Mouse (Mus musculus) layer of hippocampus, adult 18-20 months (tissue): ENCODE measurements at regions not wholly inside any gene's neighbourhood (a gene's known extent, or its start where the extent isn't known, plus 50 kb on each side); places are given as distances from the start of the nearest gene placed in this dataset.

Source experiments
- DNase-seq, 2 experiments: peaks; one replicate each; pipeline ENCODE4 v3.0.0; 2022; ENCODE audit warnings: low spot score in 2 of 2

GRCm38 (mm10) chr3:148446845-148447244 lies 543.5 kb downstream of the Adgrl2 start:
- no peak for DNase-seq

- no peak for DNase-seq
Measured at GRCm38 (mm10) chr3:148443012-148443411, 547.3 kb downstream of the Adgrl2 start.

- no peak for DNase-seq
Measured at GRCm38 (mm10) chr3:148434033-148434432, 556.3 kb downstream of the Adgrl2 start.

- DNase-seq: no peak
Measured at GRCm38 (mm10) chr3:148429012-148429865, 561.1 kb downstream of the Adgrl2 start.

- no peak for DNase-seq
Measured at GRCm38 (mm10) chr3:148424089-148424488, 566.3 kb downstream of the Adgrl2 start.

- no peak for DNase-seq
Measured at GRCm38 (mm10) chr3:148423383-148423782, 567.0 kb downstream of the Adgrl2 start.

GRCm38 (mm10) chr3:148422720-148423119 lies 567.6 kb downstream of the Adgrl2 start:
- no peak for DNase-seq

GRCm38 (mm10) chr3:148422205-148422604 lies 568.1 kb downstream of the Adgrl2 start:
- DNase-seq: no peak

GRCm38 (mm10) chr3:148420303-148420702 lies 570.1 kb downstream of the Adgrl2 start:
- no peak for DNase-seq

GRCm38 (mm10) chr3:148419462-148420074 lies 570.8 kb downstream of the Adgrl2 start:
- DNase-seq: no peak

- no peak for DNase-seq
Measured at GRCm38 (mm10) chr3:148418067-148418466, 572.3 kb downstream of the Adgrl2 start.

GRCm38 (mm10) chr3:148415443-148415842 lies 574.9 kb downstream of the Adgrl2 start:
- DNase-seq: no peak

GRCm38 (mm10) chr3:148413027-148413426 lies 577.3 kb downstream of the Adgrl2 start:
- no peak for DNase-seq

GRCm38 (mm10) chr3:148412191-148412590 lies 578.2 kb downstream of the Adgrl2 start:
- no peak for DNase-seq

GRCm38 (mm10) chr3:148398349-148398748 lies 592.0 kb downstream of the Adgrl2 start:
- no peak for DNase-seq

GRCm38 (mm10) chr3:148387550-148387949 lies 602.8 kb downstream of the Adgrl2 start:
- no peak for DNase-seq

- no peak for DNase-seq
Measured at GRCm38 (mm10) chr3:148385712-148386111, 604.6 kb downstream of the Adgrl2 start.

- no peak for DNase-seq
Measured at GRCm38 (mm10) chr3:148381057-148381456, 609.3 kb downstream of the Adgrl2 start.

- no peak for DNase-seq
Measured at GRCm38 (mm10) chr3:148363331-148363730, 627.0 kb downstream of the Adgrl2 start.

GRCm38 (mm10) chr3:148362453-148362864 lies 627.9 kb downstream of the Adgrl2 start:
- no peak for DNase-seq

GRCm38 (mm10) chr3:148343633-148344361 lies 646.6 kb downstream of the Adgrl2 start:
- peak in 1 of 2 experiments; percentile 15 for DNase-seq

- DNase-seq: no peak
Measured at GRCm38 (mm10) chr3:148343256-148343632, 647.1 kb downstream of the Adgrl2 start.
